Mouse (Mus musculus): Measurements from ENCODE around the gene Chpf2.

The Chpf2 gene

DNA sequence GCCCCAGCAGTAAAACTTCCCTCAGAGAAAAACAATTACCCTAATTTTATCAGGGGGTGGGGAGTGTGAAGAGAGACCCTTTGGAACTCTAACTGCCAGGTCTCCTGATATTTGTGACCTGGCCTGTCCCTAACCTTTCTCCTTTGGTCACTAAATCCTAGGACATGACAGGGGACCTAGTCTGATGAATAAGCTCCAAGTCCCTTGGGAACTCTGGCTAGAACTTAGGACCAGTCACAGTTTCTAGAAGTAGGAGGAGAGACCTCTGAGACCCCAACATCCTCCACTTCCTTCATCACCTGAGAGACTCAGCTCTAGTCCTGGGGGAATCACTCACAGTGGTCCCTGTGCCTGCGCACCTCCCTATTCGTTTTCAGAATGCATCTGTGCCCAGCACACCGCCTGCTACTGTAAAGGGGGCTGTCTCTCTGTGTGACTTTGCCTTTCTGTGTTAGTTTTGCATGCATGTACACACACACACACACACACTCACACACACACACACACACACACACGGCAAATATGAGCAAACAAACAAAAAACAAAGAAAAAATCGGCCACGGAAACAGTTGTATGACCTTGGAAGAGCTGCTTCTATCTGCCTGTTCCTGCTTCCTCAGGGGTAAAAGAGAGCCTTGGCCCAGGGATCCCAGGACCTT lies 18.9 kb downstream of the Chpf2 start:
- no peak for DNase-seq

DNA sequence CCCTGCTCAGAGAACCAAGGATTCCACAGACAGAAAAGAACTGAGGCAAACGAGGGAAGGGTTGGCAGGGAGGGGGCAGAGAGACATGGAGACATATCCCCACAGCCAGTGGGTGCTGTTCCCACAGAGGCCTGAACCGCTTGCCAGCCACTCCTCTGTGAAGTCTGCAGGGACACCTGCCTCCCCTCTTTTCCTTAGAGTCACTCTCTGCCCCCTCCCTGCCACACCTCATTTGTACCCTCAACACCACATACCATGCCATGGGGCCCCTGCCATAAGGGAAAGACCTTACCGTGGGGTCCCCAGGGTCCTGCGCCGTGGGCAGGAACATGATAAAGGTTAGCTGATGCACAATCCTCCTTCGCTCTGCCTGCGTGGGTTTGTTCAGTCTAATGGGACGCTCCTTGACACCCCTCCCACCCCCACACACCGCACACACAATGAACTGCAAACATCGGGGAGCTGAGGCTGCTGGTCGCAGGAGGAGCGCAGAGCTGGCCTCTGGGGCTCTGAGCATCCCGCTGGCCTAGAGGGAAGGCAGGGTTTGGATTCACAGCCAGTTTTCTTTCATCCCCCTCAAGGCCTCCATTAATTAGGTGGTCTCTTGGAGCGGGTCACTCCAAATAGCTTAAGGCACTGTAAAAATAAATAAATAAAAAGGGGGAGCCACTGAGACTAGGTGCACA lies 19.6 kb downstream of the Chpf2 start:
- DNase-seq, result no peak

DNA sequence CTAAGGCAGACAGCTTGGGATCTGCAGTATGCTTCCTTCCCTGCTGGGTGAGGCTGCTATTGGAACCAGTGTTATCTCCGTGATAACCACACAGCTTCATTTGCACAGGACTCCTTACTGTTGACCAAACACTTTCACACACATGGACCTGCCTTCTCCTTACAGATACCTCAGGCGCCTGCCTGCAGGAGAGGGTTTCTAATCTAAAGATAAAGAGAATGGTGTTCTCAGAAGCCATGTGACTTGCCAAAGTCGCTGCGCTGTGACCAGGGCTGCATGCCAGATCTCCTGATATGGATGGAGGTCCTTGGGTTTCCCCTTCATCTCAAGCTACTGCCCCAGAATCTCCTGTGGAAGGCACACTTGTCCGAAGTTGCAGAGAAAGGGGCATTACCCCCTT lies 22.8 kb downstream of the Chpf2 start:
- DNase-seq, result no peak

DNA sequence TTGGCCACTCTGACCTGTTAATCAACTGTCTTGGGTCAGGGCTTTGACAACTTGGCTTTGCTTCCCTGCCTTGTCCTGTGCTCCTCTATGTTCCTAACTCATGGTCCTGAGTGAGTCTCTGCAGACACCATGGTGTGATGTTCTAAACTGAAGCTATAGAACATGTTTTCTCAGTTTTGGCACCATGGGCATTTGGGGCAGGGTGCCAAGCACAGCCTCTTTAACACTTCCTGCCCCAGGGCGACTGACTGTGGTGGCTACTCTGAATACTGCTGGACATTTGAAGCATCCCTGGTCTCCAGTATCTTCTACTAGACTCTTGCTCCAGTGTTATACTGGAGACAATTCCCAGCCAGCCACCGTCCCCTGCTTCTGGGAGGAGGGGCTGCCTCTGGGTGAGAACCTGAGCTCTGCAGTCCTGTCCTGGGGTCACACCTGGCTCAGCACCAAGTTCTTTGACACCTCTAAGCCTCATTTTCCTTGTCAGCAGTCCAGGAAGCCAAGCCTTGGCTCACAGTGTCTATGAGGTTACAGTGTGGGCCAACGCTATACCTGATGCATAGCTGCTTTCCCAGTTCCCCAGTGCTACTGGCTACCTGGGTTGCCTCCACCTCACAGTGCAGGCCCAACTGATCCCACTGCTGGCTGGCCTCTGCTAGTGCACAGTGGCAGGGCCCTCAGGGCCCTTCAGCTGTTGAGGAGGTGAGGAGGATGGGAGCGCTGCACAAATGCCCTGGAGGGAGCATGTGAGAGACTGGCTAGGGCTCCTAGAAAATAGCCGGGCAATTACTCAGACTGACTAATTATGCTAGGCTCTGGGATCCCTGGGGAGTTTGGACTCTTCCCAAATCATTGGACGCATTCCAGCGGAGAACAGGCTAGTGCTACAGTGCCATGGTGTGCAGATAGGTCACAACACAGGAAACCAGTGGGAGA lies 25.1 kb downstream of the Chpf2 start:
- DNase-seq, result peak; percentile 81

DNA sequence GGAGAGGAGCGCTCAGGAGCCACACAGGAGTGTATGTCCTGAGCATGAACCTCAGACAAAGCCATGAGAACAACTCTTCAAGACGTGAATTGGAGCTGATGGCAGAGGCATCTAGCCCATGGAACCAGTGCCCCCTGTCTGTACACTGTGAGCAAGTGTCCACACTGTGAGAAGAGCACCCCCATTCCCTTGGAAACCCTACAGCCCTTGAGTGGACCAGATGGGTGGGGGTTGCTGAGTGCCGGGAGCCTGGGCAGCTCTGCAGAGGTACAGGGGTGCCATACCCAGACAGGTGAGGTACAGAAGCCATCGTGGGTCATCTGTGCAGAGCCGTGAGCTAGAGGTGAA lies 25.7 kb downstream of the Chpf2 start:
- DNase-seq, result no peak

DNA sequence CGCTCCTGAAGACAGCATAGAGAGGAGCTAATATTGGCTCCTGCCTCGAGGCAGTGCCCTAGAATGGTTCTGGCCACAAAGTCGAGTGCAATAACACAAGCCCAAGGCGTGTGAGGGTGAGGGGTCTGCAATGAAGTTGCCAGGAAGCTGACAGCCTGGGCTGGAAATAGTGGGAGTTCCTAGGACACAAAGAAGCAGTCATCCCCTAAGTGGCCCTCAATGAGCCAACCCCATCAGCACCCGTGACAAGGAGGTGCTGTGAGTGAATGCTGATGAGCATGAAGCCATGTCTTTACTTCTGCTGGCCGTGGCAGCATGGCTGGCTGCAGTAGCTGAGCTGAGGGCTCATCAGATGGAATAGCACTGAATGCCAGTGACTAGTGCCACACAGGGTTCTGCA lies 28.6 kb downstream of the Chpf2 start:
- DNase-seq, result no peak

DNA sequence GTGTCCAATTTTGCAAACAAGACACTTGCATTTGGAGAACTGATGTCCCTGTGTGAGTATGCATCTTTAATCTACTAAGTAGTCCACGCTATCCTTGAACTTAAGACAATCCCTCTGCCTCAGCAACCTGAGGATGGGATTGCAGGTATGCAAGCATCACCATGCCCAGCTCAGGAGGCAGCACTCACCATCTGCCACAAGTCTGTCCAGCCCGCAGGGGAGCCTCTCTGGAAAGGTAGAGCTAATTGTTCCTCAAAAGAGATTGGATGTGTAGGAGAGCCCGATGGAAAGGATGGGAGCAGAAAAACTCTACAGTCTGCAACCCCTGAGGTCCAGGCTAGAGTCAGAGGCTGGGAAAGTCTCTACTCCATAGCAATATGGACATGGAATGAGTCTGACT lies 32.4 kb downstream of the Chpf2 start:
- no peak for DNase-seq

DNA sequence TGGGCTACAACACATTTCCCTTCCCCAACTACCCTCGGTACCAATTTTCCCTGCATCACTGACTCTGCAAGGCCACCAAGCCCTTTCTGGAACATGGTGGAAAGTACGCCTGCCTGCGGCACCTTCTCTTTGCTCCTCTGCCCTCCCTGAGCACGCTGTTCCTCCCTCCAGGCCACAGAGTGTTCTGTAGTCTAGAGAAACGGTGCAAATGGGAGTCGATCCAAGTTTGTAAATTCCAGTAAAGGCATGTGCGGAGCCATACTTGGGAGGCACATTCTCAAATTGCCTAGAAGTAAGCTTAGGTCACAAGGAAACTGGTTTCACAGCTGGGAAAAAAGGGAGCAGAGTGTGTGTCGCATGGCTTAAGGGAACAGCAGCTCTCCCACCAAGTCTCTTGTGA lies 33.6 kb downstream of the Chpf2 start:
- DNase-seq, result peak; percentile 69

DNA sequence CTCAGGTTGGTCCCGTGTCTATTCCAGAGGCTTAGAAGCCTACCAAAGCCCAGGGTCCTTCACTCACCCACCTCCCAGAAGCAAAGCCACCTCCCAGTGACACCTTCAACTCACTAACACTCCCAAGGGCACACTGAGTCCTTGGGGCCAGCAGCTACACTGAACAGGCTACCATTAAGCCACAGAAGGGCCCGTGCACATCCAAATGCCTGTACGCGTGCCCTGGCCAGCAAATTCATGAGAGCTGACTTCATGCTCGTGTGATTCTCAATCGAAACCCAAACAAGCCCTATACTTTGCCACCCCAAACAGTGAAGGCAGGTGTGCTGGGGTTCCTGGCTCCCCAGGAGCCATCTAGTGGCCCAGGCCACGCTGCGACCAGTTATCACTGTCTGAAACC lies 34.1 kb downstream of the Chpf2 start:
- DNase-seq, result peak; percentile 48

DNA sequence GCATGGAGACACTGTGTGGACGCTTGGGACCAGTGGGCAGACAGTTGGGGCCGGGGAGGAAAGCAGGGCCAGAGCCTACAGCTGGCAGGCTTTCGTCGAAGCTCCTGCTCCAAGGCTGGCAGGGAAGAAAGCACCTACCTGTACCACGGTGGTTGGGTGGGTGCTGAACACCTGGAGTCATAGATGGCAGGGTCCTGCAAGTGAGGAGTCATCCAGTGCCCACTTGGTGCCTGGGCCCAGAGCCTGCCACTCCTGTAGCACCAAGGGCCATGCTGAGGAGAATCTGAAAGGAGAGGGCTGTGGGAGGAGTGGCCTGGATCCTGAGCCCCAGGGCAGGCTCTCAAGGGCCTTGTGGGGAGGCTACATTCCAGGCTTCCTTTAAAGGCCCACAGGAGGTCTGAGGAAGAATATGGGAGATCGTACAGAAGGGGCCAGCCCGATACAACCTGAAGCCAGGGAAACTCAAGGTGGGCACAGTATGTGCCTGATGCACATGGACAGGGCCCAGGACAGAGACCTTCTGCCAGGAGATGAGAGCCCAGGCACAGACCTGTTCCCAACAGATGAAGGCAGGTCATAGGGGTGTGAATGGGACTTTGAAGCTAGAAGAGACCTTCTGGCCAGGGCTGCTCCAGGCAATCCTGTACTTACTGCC lies 36.0 kb downstream of the Chpf2 start:
- DNase-seq, result no peak

DNA sequence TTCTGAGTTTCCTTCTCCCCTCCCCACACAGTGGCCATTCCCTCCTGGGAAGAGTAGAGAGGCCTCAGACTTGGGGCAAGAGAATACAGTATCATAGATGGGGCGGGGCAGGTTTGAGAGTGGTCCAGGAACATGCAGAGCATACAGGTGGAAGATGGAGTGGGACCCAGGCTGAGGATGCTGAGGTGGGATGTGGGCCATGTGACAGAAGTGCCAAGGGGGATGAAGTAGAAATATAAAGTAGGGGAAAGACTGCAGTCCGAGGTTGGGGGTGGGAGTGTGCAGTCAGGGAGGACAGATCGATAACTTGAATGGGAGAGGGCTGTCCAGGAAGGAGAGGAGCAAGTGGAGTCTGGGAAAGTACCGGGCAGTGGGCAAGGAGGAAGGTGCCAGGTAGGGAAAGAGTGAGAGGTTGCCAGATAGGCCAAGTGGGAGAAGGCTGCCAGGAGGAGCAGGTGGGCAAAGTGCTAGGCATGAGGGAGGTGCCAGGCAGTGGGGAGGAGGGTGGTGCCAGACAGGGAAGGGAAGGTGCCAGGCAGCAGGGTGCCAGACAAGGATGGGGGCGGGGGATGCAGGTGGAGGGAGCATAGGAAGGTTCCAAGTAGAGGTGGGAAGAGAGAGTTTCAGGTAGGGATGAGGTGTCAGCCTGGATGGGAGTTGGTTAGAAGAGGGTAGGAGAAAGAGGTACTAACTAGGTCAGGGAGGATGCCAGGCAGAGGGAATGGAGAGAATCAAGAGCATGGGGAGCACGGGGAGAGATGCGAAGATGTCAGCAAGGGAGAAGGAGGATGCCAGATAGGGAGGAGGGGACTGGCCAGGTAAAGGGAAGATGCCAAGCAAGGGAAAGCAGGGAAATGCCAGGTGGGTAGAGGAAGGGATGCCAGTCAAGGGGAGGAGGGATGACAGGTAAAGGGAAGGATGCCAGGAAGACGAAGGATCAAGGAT lies 36.8 kb downstream of the Chpf2 start:
- DNase-seq, result no peak

DNA sequence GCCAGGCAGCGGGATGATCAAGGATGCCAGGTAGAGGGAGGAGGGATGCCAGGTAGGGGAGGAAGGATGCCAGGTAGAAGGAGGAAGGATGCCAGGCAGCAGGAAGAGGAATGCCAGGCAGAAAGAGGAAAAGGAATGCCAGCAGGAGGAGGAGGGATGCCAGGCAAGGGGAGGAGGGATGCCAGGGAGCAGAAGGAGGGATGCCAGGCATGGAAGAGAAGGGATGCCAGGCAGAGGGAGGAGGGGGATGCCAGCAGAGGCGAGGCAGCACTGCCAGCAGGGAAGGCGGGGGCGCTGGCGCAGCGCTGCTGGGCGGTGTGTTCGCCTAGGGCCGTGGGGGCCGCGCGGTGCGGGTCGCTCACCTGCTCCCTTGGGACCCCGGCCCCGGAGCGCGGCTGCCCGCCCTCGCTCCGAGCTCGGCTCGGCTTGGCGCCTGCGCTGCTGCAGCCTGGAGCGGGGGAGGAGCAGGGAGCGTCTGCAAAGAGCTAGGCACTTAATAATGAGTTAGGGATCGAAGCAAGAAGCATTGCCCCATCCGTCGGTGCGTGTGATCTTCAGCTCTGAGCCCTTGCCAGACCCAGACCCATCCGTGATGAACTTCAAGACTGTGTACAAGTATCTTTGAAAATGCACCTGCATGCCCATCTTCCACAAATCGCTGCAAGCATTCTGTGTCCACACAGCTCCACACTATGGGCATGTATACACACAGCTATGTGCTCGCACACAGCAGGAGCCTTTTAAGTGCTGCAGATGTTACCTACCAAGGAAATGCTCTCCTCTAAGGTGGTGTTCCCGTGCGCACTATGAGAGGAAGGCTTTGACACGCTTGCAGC lies 37.7 kb downstream of the Chpf2 start, which contains the start of gene Smarcd3:
Gene Smarcd3, minus strand, starts transcription at position 426 of the 836 bp plus-strand sequence.
- peak; percentile 22 for DNase-seq

DNA sequence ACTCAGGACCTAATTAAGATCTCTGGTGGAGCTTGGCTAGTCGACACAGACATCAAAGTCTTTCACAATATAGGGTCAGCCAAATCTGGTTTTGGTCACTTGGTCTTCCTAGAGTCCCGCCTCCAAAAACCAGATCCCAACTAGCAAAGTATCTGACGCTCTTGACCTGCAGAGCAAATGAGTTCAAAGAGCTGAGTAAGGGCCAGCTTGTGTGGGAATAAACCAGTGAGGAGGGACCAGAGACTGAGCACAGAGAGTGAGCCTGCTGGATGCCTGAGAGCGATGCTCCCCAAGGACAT lies 38.2 kb downstream of the Chpf2 start:
- no peak for DNase-seq

DNA sequence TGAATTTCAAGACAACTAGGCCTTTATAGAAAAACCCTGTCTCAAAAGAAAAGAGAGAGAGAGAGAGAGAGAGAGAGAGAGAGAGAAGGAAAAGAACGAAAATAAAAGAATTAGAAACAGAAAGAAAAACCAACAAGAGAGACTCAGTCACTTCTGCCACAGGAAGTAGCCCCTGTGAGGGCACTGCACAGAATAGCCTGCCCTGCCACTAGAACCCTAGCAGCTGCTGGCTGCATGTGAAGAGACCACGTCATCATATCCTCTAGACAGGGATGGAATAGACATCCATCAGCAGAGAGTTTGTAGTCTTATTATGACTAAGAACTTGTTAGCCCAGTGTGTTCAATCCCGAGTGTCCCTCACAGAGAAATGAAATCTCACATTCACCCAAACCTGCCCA lies 43.2 kb downstream of the Chpf2 start:
- no peak for DNase-seq

DNA sequence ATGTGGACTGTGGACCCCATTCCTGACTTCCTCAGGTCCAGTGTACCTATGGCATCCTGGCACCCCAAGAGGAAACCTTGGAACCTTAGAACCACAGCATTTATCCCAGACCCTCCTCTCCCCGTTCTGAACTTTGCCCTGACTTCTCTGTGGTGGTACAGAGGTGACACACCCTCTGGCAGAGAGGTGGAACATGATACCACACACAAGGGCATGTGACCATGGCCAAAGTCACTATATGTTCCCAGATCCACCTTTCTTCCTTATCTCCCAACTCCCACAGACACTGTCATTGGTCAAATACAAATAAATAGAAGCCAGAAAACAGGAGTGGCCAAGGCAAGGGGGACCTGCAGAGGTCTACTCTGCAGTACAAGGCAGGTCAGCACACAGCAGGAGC lies 48.6 kb downstream of the Chpf2 start:
- no peak for DNase-seq

DNA sequence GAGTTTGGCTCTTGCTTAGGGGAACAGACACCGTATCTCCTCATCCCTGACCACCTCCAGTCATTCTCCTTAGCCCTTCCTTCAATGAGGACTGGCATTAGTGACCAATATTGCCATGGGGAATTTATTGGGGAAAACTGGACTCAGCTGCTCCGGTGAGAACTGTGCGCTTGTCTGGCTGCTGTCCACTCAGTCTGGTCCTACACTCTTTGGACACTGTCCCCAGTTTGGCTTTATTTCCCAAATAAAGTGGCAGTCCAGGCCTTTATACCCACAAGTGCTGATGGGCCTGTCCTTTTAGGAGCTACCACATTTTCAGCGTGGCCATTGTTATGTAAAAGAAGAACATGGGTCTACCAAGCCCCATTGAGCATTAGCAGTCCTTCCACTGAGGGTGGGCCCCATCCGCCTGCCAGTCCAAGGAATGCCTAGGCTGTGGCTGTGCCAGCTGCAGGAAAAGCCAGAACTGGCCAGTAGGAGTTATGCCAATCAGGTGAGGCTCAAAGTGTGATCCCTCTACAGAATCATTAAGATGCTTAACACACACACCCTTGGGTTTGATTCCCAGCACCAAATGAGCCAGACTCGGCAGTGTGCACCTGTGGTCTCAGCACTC lies 49.1 kb downstream of the Chpf2 start:
- DNase-seq, result no peak

DNA sequence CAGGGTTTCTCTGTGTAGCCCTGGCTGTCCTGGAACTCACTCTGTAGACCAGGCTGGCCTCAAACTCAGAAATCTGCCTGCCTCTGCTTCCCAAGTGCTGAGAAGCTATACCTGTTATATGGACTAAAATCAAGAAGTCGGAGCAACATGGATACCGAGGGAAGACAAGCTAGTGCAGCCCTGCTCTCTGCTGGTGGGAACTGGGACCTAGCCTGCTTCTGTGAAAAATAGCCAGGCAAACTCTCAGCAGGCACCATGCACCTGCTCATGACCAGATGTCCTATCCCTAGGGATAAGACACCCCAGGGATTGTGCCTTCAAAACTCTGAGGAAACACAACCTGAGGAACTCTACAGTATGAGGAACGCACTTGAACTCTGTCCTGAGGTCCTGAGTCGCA lies 50.4 kb downstream of the Chpf2 start:
- no peak for DNase-seq

DNA sequence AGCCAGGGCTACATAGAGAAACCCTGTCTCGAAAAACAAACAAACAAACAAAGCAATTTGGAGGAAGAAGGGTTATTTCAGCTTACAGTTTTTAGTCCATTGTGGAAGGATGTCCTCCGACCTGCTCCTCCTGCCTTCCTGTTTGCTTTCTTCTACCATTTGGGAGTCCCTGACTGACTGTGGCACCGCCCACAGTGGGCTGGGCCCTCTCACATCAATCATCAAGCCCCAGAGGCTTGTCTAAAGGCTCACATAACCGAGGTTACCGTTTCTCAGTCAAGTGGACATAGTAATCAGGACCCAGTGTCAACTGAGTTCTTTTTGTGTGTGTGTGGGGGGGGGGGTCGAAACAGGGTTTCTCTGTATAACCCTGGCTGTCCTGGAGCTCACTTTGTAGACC lies 51.6 kb downstream of the Chpf2 start:
- no peak for DNase-seq

DNA sequence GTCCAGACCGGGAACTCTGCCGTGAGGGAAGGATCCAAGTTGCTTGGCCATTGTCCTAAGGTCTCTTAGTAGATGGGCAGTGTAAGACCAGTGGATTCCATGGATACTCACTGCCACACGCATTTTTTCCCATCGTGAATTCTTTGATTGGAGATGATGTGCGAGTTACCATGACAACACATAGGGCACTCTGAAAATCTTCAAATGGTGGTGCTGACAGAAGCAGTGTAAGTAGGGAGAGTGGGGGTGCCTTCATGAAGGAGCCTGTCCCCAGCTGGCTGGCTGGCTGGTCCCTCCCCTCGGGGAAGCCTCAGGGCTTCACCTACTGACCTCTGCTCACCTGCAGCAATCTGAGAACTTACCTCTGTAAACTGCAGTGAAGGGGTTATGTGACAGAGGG lies 52.5 kb downstream of the Chpf2 start:
- no peak for DNase-seq
